Mouse (Mus musculus): ENCODE results near the gene Mon1a. TPM values are rescaled to one million over a fixed set of nuclear protein-coding genes. Genes with fewer than 3 reads are reported as not detected.

The Mon1a gene
- total RNA-seq, 2 experiments from 2014 or later, result 7.6 to 16.6 TPM

- no peak for ATAC-seq (ENCODE audit: poor library complexity, severe bottlenecking)
Observed at GRCm38 (mm10) chr9:107947241-107948194, 59.6 kb downstream of the Mon1a start.

- no peak for ATAC-seq (ENCODE audit: poor library complexity, severe bottlenecking)
Observed at GRCm38 (mm10) chr9:107949184-107949921, 61.4 kb downstream of the Mon1a start.

- ATAC-seq (ENCODE audit: poor library complexity, severe bottlenecking), result no peak
Observed at GRCm38 (mm10) chr9:107949922-107950235, 61.9 kb downstream of the Mon1a start, which contains the start of gene Traip. TSS of gene Traip (plus strand) at chr9:107950136.

GRCm38 (mm10) chr9:107950460-107951355, 62.8 kb downstream of the Mon1a start:
- peak; percentile 95 for ATAC-seq (ENCODE audit: poor library complexity, severe bottlenecking)

Other genes starting within 250 kb of the Mon1a start
- not detected in 2 replicates for gene Slc38a3, start 218.6 kb upstream of the Mon1a start, total RNA-seq (2015)
- not detected in 2 replicates for gene Slc38a3, start 218.6 kb upstream of the Mon1a start, total RNA-seq (2017)
- not detected in 2 replicates for gene Gnat1, start 208.4 kb upstream of the Mon1a start, total RNA-seq (2015)
- not detected in 2 replicates for gene Gnat1, start 208.4 kb upstream of the Mon1a start, total RNA-seq (2017)
- not detected in 2 replicates for gene Sema3f, start 177.7 kb upstream of the Mon1a start, total RNA-seq (2015)
- not detected in 2 replicates for gene Sema3f, start 177.7 kb upstream of the Mon1a start, total RNA-seq (2017)
- gene Rbm5, start 117.2 kb upstream of the Mon1a start, total RNA-seq (2015), result 145 and 161 TPM in 2 replicates
- 208 and 249 TPM in 2 replicates for gene Rbm5, start 117.2 kb upstream of the Mon1a start, total RNA-seq (2017)
- 42.2 and 55.9 TPM in 2 replicates for gene Rbm6, start 14.9 kb upstream of the Mon1a start, total RNA-seq (2015)
- 117 and 119 TPM in 2 replicates for gene Rbm6, start 14.9 kb upstream of the Mon1a start, total RNA-seq (2017)
- gene Mst1r, start 18.7 kb downstream of the Mon1a start, total RNA-seq (2015), result 0.52 and 0.94 TPM in 2 replicates
- gene Mst1r, start 18.7 kb downstream of the Mon1a start, total RNA-seq (2017), result 2.2 and 2.3 TPM in 2 replicates
- gene Actl11, start 40.3 kb downstream of the Mon1a start, total RNA-seq (2015), result not detected in 2 replicates
- not detected in 2 replicates for gene Actl11, start 40.3 kb downstream of the Mon1a start, total RNA-seq (2017)
- gene Camkv, start 47.5 kb downstream of the Mon1a start, total RNA-seq (2015), result not detected in 2 replicates
- 0.04 TPM in 1 of 2 replicates, not detected in the other for gene Camkv, start 47.5 kb downstream of the Mon1a start, total RNA-seq (2017)
- gene Traip, start 62.0 kb downstream of the Mon1a start, total RNA-seq (2015), result 4.9 and 9.4 TPM in 2 replicates
- gene Traip, start 62.0 kb downstream of the Mon1a start, total RNA-seq (2017), result 12.0 and 15.8 TPM in 2 replicates
- 37.5 and 44.3 TPM in 2 replicates for gene Uba7, start 87.4 kb downstream of the Mon1a start, total RNA-seq (2015)
- 35.6 and 43.2 TPM in 2 replicates for gene Uba7, start 87.4 kb downstream of the Mon1a start, total RNA-seq (2017)
- gene Gm20661, start 94.9 kb downstream of the Mon1a start, total RNA-seq (2015), result 0.18 TPM in 1 of 2 replicates, not detected in the other
- gene Gm20661, start 94.9 kb downstream of the Mon1a start, total RNA-seq (2017), result not detected in 2 replicates
- 1.8 and 4.7 TPM in 2 replicates for gene Inka1, start 97.7 kb downstream of the Mon1a start, total RNA-seq (2015)
- 2.6 and 3.2 TPM in 2 replicates for gene Inka1, start 97.7 kb downstream of the Mon1a start, total RNA-seq (2017)
- 0.33 TPM in 1 of 2 replicates, not detected in the other for gene Cdhr4, start 104.3 kb downstream of the Mon1a start, total RNA-seq (2015)
- 0.51 and 1.7 TPM in 2 replicates for gene Cdhr4, start 104.3 kb downstream of the Mon1a start, total RNA-seq (2017)
- not detected in 2 replicates for gene Gm20662, start 108.2 kb downstream of the Mon1a start, total RNA-seq (2015)
- not detected in 2 replicates for gene Gm20662, start 108.2 kb downstream of the Mon1a start, total RNA-seq (2017)
- 20.1 and 24.6 TPM in 2 replicates for gene Ip6k1, start 114.3 kb downstream of the Mon1a start, total RNA-seq (2015)
- gene Ip6k1, start 114.3 kb downstream of the Mon1a start, total RNA-seq (2017), result 35.2 and 109 TPM in 2 replicates
- gene Gmppb, start 161.1 kb downstream of the Mon1a start, total RNA-seq (2015), result 6.4 and 6.9 TPM in 2 replicates
- gene Gmppb, start 161.1 kb downstream of the Mon1a start, total RNA-seq (2017), result 14.0 and 19.1 TPM in 2 replicates
- 1.2 and 1.5 TPM in 2 replicates for gene Amigo3, start 165.0 kb downstream of the Mon1a start, total RNA-seq (2015)
- 2.0 and 2.6 TPM in 2 replicates for gene Amigo3, start 165.0 kb downstream of the Mon1a start, total RNA-seq (2017)
- 0.69 TPM in 1 of 2 replicates, not detected in the other for gene Mst1, start 192.3 kb downstream of the Mon1a start, total RNA-seq (2015)
- gene Mst1, start 192.3 kb downstream of the Mon1a start, total RNA-seq (2017), result not detected in 2 replicates
- 27.8 and 30.7 TPM in 2 replicates for gene Rnf123, start 195.2 kb downstream of the Mon1a start, total RNA-seq (2015)
- 20.9 and 21.1 TPM in 2 replicates for gene Rnf123, start 195.2 kb downstream of the Mon1a start, total RNA-seq (2017)
- 37.9 and 41.0 TPM in 2 replicates for gene Apeh, start 206.5 kb downstream of the Mon1a start, total RNA-seq (2015)
- gene Apeh, start 206.5 kb downstream of the Mon1a start, total RNA-seq (2017), result 56.9 and 61.8 TPM in 2 replicates